Mouse (Mus musculus) kidney, postnatal 14 days (tissue): ENCODE measurements around the gene Mcf2l.

Experiments used
- DNase-seq: peaks from one replicate; pipeline ENCODE4 v3.0.0; 2022; ENCODE audit warnings: mixed read lengths

The Mcf2l gene

GRCm38 (mm10) chr8:12955362-12955879 is 81.8 kb downstream of the Mcf2l start:
- no peak for DNase-seq

- no peak for DNase-seq
These were observed 82.3 kb downstream of the Mcf2l start for GRCm38 (mm10) chr8:12955880-12956279.

- DNase-seq: no peak
These were observed 83.3 kb downstream of the Mcf2l start for GRCm38 (mm10) chr8:12956941-12957340.

- no peak for DNase-seq
These were observed 83.8 kb downstream of the Mcf2l start for GRCm38 (mm10) chr8:12957419-12957818.

GRCm38 (mm10) chr8:12960609-12961008 is 87.0 kb downstream of the Mcf2l start:
- no peak for DNase-seq

GRCm38 (mm10) chr8:12961211-12961610 is 87.6 kb downstream of the Mcf2l start:
- DNase-seq: no peak

- DNase-seq: no peak
These were observed 88.4 kb downstream of the Mcf2l start for GRCm38 (mm10) chr8:12961821-12962534.

GRCm38 (mm10) chr8:12962541-12963380 is 89.2 kb downstream of the Mcf2l start:
- DNase-seq: no peak

- DNase-seq: peak; percentile 23
These were observed 102.7 kb downstream of the Mcf2l start for GRCm38 (mm10) chr8:12976290-12976689.

GRCm38 (mm10) chr8:12976723-12977122 is 103.1 kb downstream of the Mcf2l start:
- DNase-seq: no peak

- no peak for DNase-seq
These were observed 103.7 kb downstream of the Mcf2l start for GRCm38 (mm10) chr8:12977325-12977724.

- no peak for DNase-seq
These were observed 104.7 kb downstream of the Mcf2l start for GRCm38 (mm10) chr8:12978308-12978707.

GRCm38 (mm10) chr8:12978726-12979125 is 105.1 kb downstream of the Mcf2l start:
- DNase-seq: peak; percentile 73

- DNase-seq: no peak
These were observed 110.3 kb downstream of the Mcf2l start for GRCm38 (mm10) chr8:12983681-12984467.

GRCm38 (mm10) chr8:12984601-12985243 is 111.1 kb downstream of the Mcf2l start:
- DNase-seq: no peak

- DNase-seq: no peak
These were observed 111.7 kb downstream of the Mcf2l start for GRCm38 (mm10) chr8:12985259-12985658.

GRCm38 (mm10) chr8:12987571-12987970 is 114.0 kb downstream of the Mcf2l start:
- DNase-seq: no peak

- no peak for DNase-seq
These were observed 115.3 kb downstream of the Mcf2l start for GRCm38 (mm10) chr8:12988722-12989430.

GRCm38 (mm10) chr8:12991411-12991810 is 117.8 kb downstream of the Mcf2l start:
- DNase-seq: no peak

- no peak for DNase-seq
These were observed 120.9 kb downstream of the Mcf2l start for GRCm38 (mm10) chr8:12994468-12994867.

- DNase-seq: no peak
These were observed 121.9 kb downstream of the Mcf2l start for GRCm38 (mm10) chr8:12995481-12995880.

- DNase-seq: no peak
These were observed 123.2 kb downstream of the Mcf2l start for GRCm38 (mm10) chr8:12996831-12997275.
